Mouse (Mus musculus) limb, embryonic 13.5 days (tissue): ENCODE measurements at regions not wholly inside any gene's neighbourhood (a gene's known extent, or its start where the extent isn't known, plus 50 kb on each side); places are given as distances from the start of the nearest gene placed in this dataset.

Experiments
- ATAC-seq: fragments of 200-750 bp; cut with Nextera tagmentation; 2 replicates; pipeline ENCODE4 v1.8.0; 2017; ENCODE audit warnings: low read depth, moderate number of reproducible peaks, moderate TSS enrichment; ENCODE audit not compliant: low FRiP score
- H3K27ac ChIP-seq: fragments of 300-500 bp; sonication (generic); 2 replicates; pipeline ENCODE4 v1.5.1; 2015; ENCODE audit warnings: inconsistent platforms, mild to moderate bottlenecking, moderate library complexity
- H3K27me3 ChIP-seq: fragments of 300-500 bp; sonication (generic); 2 replicates; pipeline ENCODE4 v1.6.1; 2015; ENCODE audit warnings: mild to moderate bottlenecking, inconsistent platforms
- H3K36me3 ChIP-seq: fragments of 300-500 bp; sonication (generic); 2 replicates; pipeline ENCODE4 v1.6.1; 2015; ENCODE audit warnings: inconsistent platforms, mild to moderate bottlenecking, moderate library complexity
- H3K4me1 ChIP-seq: fragments of 300-500 bp; sonication (generic); 2 replicates; pipeline ENCODE4 v1.6.1; 2015; ENCODE audit warnings: inconsistent platforms
- H3K4me2 ChIP-seq: fragments of 300-500 bp; sonication (generic); replicated peaks from 2 replicates; pipeline ENCODE4 v1.6.1; 2015; ENCODE audit warnings: inconsistent platforms, mild to moderate bottlenecking, moderate library complexity
- H3K4me3 ChIP-seq: fragments of 300-500 bp; sonication (generic); 2 replicates; pipeline ENCODE4 v1.5.1; 2015; ENCODE audit warnings: moderate library complexity, mild to moderate bottlenecking, inconsistent platforms
- H3K9ac ChIP-seq: fragments of 300-500 bp; sonication (generic); 2 replicates; pipeline ENCODE4 v1.6.1; 2015; ENCODE audit warnings: mild to moderate bottlenecking, inconsistent platforms
- H3K9me3 ChIP-seq: fragments of 300-500 bp; sonication (generic); 2 replicates; pipeline ENCODE4 v1.6.1; 2016; ENCODE audit warnings: inconsistent platforms
- WGBS: fragments of 180-500 bp; shearing (Covaris S2); methylation state at CpG from one replicate; pipeline ENCODE4 v1.1.7; 2015; 5-methylcytosine and 5-hydroxymethylcytosine counted together

DNA sequence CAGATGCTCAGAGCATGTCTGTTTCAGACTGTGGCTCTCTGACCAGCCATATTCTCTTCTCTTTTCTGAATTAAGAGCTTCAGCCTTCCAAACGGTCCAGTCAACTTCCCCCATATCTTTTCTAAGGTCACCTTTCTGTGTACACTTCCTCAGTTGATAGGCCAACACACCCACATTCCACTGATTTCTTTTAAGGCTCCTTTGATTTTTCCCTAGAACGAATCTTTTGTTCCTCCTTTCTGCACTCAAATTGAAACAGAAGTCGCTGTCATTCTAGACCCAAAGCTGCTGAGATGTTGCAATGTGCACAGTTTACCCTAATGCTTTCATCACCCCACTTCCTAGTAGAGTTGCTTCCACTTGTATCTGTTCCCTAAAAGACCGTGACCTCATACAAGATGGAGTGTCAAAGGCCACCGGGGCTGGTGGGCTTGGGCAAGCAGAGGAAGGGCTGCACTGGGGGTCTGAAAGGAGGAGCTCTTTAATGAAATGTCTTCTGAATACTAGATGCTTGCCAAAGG is 271.9 kb downstream of the 4933412E24Rik start:
- H3K4me2 ChIP-seq = no peak overlapping the region
- H3K36me3 ChIP-seq = no peaks in the 10 kb centered on the region
- no peaks in the 10 kb centered on the region for H3K9me3 ChIP-seq
- no peak overlapping the region for H3K4me3 ChIP-seq
- H3K4me1 ChIP-seq = 0 out of 2 replicates have a peak, but pooled peaks cover 4% of the 10 kb centered on the region
- no peak overlapping the region for H3K27ac ChIP-seq
- 87% methylated on average over 5 of the region's 5 CpGs for whole genome bisulfite sequencing
- ATAC-seq = no peak
- H3K9ac ChIP-seq = no peak overlapping the region
- H3K27me3 ChIP-seq = no peaks in the 10 kb centered on the region

- Histone ChIP-seq H3K27ac (no peak overlapping the region), H3K9me3 (0 out of 2 replicates have a peak, but pooled peaks cover 3% of the 10 kb centered on the region), H3K36me3 (no peaks in the 10 kb centered on the region), H3K4me2 (no peak overlapping the region), H3K4me3 (no peak overlapping the region), H3K27me3 (no peaks in the 10 kb centered on the region), H3K4me1 (0 out of 2 replicates have a peak, but pooled peaks cover 4% of the 10 kb centered on the region), H3K9ac (no peak overlapping the region)
- ATAC-seq = no peak
- 84% methylated on average over 5 of the region's 5 CpGs for WGBS
Observed at GRCm38 (mm10) chr15:59739197-59739596, 277.2 kb downstream of the 4933412E24Rik start.

- ATAC-seq = no peak
- no peak overlapping the region for H3K9ac ChIP-seq
- no peak overlapping the region for H3K4me3 ChIP-seq
- 0 out of 2 replicates have a peak, but pooled peaks cover 4% of the 10 kb centered on the region for H3K4me1 ChIP-seq
- no peak overlapping the region for H3K4me2 ChIP-seq
- no peaks in the 10 kb centered on the region for H3K27me3 ChIP-seq
- no peak overlapping the region for H3K27ac ChIP-seq
- 0 out of 2 replicates have a peak, but pooled peaks cover 3% of the 10 kb centered on the region for H3K9me3 ChIP-seq
- 84% methylated on average over 4 of the region's 4 CpGs for WGBS
- no peaks in the 10 kb centered on the region for H3K36me3 ChIP-seq
Observed at GRCm38 (mm10) chr15:59737247-59737646, 279.2 kb downstream of the 4933412E24Rik start.

GRCm38 (mm10) chr15:59734376-59734775 is 282.0 kb downstream of the 4933412E24Rik start:
- WGBS = 80% methylated on average over 1 of the region's 1 CpGs
- no peaks in the 10 kb centered on the region for H3K4me1 ChIP-seq
- H3K9me3 ChIP-seq = 0 out of 2 replicates have a peak, but pooled peaks cover 3% of the 10 kb centered on the region
- ATAC-seq = no peak
- H3K27me3 ChIP-seq = no peaks in the 10 kb centered on the region
- no peak overlapping the region for H3K4me2 ChIP-seq
- no peaks in the 10 kb centered on the region for H3K36me3 ChIP-seq
- no peak overlapping the region for H3K9ac ChIP-seq
- H3K4me3 ChIP-seq = no peak overlapping the region
- H3K27ac ChIP-seq = no peak overlapping the region

DNA sequence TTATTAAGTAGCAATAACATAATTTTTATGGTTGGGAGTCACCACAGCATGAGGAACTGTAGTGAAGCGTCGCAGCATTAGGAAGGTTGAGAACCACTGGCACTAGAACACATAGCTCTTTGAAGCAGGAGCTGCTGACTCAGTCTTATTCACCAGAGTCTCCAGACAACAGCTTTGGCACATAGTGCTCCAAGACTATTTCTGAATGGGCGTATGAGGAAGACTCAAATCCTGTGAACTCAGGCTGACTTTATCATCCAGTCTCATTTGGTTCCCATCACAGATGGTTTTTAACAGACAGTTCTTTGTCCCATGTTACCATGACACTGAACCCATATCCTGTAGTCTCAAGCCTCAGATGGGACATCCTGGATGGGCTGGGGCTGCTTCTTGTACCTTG is 282.5 kb downstream of the 4933412E24Rik start:
- no peak overlapping the region for H3K4me2 ChIP-seq
- H3K27me3 ChIP-seq = no peaks in the 10 kb centered on the region
- H3K9me3 ChIP-seq = 0 out of 2 replicates have a peak, but pooled peaks cover 3% of the 10 kb centered on the region
- H3K36me3 ChIP-seq = no peaks in the 10 kb centered on the region
- no peak overlapping the region for H3K4me3 ChIP-seq
- no peak for ATAC-seq
- no peak overlapping the region for H3K27ac ChIP-seq
- no peaks in the 10 kb centered on the region for H3K4me1 ChIP-seq
- no peak overlapping the region for H3K9ac ChIP-seq
- WGBS = 87% methylated on average over 3 of the region's 3 CpGs

- ATAC-seq = no peak
- WGBS = 75% methylated on average over 12 of the region's 12 CpGs
- no peak overlapping the region for H3K4me2 ChIP-seq
- no peaks in the 10 kb centered on the region for H3K36me3 ChIP-seq
- H3K27me3 ChIP-seq = no peaks in the 10 kb centered on the region
- H3K4me1 ChIP-seq = no peaks in the 10 kb centered on the region
- no peak overlapping the region for H3K9ac ChIP-seq
- no peak overlapping the region for H3K4me3 ChIP-seq
- no peak overlapping the region for H3K27ac ChIP-seq
- H3K9me3 ChIP-seq = 0 out of 2 replicates have a peak, but pooled peaks cover 3% of the 10 kb centered on the region
Observed at GRCm38 (mm10) chr15:59733031-59733810, 283.2 kb downstream of the 4933412E24Rik start.

- H3K4me3 ChIP-seq = no peak overlapping the region
Observed at GRCm38 (mm10) chr15:59731129-59731528, 285.3 kb downstream of the 4933412E24Rik start.

DNA sequence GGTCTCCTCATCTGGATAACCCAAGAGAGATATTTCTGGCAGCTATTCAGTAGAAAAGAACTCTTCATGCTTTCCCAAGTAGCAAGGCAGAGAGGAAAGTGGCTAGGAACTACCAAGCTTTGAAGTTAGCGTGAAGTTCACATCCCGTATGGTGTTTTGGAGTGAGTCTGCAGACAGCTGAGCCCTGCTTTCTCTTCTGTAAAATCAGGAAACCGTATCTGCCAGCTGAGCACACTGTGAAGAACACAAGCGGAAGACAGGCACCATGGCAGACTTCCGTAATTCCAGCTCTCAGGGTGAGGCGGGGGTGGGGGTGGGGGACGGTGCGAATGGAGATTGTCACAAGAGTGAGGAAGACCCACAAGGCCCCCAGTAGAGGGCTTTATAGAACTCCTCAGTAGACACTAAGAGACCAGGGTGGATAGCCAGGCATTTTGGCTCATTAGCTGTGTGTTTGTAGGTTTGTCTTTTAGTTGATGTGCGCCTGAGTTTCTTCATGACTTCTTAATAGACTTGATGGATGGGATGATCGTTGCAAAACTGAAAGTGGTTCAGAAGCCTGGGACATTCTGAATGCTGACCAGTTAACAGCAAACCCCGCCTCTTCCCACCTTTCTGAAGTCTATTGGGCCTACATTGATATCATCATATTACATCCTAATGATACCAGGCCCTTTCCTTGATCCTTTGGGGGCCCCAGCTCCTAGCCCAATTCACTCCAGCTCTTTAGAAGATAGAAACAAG is 287.4 kb downstream of the 4933412E24Rik start:
- Histone ChIP-seq H3K4me2 (no peak overlapping the region), H3K4me1 (no peaks in the 10 kb centered on the region), H3K9ac (no peak overlapping the region), H3K36me3 (no peaks in the 10 kb centered on the region), H3K27ac (no peak overlapping the region), H3K9me3 (no peaks in the 10 kb centered on the region), H3K27me3 (no peaks in the 10 kb centered on the region), H3K4me3 (no peak overlapping the region)
- ATAC-seq = no peak
- WGBS = 85% methylated on average over 11 of the region's 11 CpGs

More at GRCm38 (mm10) chr15:59731129-59731528, 285.3 kb downstream of the 4933412E24Rik start:
- H3K4me1 ChIP-seq = no peaks in the 10 kb centered on the region
- H3K9ac ChIP-seq = no peak overlapping the region
- no peak overlapping the region for H3K27ac ChIP-seq
- WGBS = 80% methylated on average over 8 of the region's 8 CpGs
- no peak overlapping the region for H3K4me2 ChIP-seq
- H3K9me3 ChIP-seq = no peaks in the 10 kb centered on the region
- H3K27me3 ChIP-seq = no peaks in the 10 kb centered on the region
- H3K36me3 ChIP-seq = no peaks in the 10 kb centered on the region
- ATAC-seq = no peak

GRCm38 (mm10) chr15:59728131-59728601 is 288.2 kb downstream of the 4933412E24Rik start:
- Histone ChIP-seq H3K27ac (no peak overlapping the region), H3K4me1 (no peaks in the 10 kb centered on the region), H3K9me3 (no peaks in the 10 kb centered on the region), H3K36me3 (no peaks in the 10 kb centered on the region), H3K9ac (no peak overlapping the region), H3K4me2 (no peak overlapping the region), H3K27me3 (no peaks in the 10 kb centered on the region), H3K4me3 (no peak overlapping the region)
- 69% methylated on average over 8 of the region's 8 CpGs for WGBS
- ATAC-seq = no peak

DNA sequence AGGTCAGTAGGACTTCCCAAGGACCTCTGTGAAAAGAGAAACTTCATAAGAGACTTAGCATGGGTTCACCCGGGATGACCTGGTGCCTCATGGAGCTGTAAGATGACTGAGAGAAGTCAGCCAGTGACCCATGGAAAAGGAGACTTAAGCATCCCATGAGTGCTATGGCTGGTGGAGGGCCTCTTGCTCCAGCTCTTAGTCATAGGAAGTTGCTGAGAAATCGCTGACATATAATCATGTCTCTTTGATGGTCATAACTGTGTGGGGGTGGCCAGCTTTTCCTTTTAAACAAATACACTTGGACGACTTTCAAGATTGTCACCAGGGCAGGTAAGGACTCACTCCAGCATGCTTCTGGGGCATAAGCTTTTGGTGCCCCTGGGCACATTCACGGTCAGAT is 290.5 kb downstream of the 4933412E24Rik start:
- Histone ChIP-seq H3K36me3 (no peaks in the 10 kb centered on the region), H3K27me3 (no peaks in the 10 kb centered on the region), H3K4me3 (no peak overlapping the region), H3K9ac (no peak overlapping the region), H3K4me1 (no peaks in the 10 kb centered on the region), H3K4me2 (no peak overlapping the region), H3K9me3 (no peaks in the 10 kb centered on the region), H3K27ac (no peak overlapping the region)
- no peak for ATAC-seq
- 89% methylated on average over 4 of the region's 4 CpGs for WGBS

DNA sequence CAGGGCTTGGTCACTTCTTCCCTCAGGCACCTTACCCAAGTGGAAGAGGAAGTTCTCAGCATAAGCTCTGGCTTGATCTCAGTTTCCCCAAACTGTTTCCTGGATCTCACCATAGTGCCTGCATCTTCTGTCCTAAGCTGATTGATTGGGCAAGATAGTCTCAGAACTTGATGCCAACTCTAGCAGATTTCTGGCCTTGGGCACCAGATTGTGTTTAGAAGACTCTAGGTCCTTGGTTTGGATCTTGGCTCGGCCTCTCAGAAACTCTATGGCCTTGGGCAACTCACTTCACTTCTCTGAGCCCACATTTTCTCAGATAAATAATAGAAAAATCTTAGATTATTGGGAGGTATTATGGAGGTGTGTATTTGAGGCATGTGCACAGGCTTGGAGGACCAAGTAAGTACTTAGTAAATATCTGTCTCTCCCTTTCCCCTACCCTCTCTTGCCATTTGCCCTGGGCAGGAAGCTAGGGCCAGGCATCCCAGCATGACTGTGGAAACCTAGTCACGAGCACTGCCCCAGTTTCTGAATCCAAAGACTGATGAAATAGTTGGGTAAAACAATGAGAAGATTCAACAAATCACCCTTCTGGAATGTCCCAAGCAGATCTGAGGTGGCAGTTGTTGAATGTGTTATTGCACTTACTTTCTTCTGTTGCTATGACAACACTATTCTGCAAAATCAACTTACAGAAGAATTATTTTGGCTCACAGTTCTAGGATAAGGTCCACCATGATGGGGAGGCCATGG is 293.6 kb downstream of the 4933412E24Rik start:
- Histone ChIP-seq H3K4me3 (no peak overlapping the region), H3K27ac (no peak overlapping the region), H3K36me3 (no peaks in the 10 kb centered on the region), H3K27me3 (no peaks in the 10 kb centered on the region), H3K9me3 (no peaks in the 10 kb centered on the region), H3K9ac (no peak overlapping the region), H3K4me2 (no peak overlapping the region), H3K4me1 (no peaks in the 10 kb centered on the region)
- no peak for ATAC-seq
- 82% methylated on average over 2 of the region's 2 CpGs for WGBS
